Mouse (Mus musculus) urinary bladder, adult 18-20 months (tissue): ENCODE measurements at regions not wholly inside any gene's neighbourhood (a gene's known extent, or its start where the extent isn't known, plus 50 kb on each side); places are given as distances from the start of the nearest gene placed in this dataset.
A peak's percentile ranks its signal among the peaks of the same experiment; 100 is the strongest.

Source experiments
- DNase-seq, 2 experiments: peaks; one replicate each; pipeline ENCODE4 v3.0.0; 2022; ENCODE audit warnings: low spot score in 2 of 2, mixed read lengths in 2 of 2

DNA sequence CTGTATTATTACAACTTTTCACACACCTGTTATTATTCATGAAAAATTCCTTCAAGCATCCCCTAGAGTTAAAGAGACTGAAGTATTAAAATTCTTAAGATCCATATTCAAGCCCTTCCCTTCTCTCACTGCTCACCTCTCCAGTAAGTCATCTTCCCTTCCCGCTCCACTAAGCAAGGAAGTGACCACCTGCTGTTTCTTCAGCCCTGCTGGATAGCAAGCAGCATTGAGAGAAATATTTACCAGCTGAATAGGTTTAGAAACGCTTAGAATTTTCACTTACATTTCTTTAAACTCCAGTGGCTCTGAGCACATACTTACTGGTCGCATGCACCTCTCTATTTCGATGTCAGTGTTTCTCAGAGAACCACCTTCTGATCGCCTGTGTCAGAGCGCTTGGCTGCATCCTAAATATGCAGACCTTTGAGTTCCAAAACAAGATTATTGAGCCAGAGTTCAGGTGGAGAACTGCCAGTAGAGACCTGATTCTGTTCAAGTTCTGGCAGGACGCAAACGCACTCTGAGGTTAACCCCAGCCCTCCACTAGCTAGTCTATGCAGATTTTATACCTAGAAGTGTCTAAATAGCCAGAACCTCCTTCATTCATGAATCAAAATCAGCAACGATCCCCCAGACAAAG, 314.9 kb downstream of the Mllt3 start:
- peak in 1 of 2 experiments; percentile 6 for DNase-seq

DNA sequence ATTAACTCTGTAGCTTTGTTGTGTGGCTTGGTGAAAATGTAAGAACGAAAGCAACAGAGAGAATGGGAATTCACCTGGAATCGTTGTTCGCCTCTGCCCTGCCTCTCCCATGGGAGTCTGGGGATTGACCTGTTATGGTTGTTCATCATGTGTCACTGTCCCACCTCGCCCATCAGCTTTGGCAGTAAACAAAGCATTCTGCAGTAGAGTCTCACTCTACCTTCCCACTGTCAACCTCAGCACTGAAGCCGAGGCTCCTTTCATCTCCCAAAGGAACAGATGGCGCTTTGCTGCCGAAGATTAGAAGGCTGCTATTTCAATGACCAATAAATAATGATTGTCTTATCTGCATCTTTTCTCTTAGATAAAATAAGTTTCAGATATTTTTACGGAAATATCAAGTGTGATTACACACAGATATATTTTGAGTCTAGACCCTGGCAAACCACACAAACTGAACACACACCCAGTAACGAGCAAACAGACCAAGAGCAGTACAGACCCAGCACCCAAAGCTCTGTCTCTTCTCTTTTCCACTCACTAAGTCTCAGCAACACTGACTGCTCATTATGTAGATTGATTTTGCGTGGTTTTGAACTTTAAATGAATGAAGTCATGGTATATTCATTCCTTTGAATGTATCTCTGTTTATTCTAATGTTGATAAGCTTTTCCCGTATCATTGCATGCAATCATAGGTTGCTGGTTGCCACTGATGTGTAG, 317.8 kb downstream of the Mllt3 start:
- DNase-seq = no peak

DNA sequence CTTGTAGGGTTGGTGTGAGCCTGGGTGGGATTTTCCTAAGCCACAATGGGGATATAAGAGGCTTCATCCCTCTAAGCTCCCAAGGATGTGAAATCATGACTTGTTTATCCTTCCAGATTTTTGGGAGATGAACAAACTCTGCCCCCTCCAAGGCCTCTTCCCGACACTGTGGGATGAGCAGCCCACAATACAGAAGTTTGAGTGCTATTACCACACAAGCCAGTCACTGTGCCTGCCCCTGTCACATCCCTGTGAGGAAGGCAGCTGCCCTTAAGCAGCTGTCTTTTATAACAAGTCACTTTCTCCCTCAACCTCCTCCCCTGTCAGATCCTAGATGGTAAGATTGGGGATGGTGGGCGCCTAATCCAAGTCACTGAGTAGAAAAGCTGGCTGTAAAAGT, 320.5 kb downstream of the Mllt3 start:
- no peak for DNase-seq

DNA sequence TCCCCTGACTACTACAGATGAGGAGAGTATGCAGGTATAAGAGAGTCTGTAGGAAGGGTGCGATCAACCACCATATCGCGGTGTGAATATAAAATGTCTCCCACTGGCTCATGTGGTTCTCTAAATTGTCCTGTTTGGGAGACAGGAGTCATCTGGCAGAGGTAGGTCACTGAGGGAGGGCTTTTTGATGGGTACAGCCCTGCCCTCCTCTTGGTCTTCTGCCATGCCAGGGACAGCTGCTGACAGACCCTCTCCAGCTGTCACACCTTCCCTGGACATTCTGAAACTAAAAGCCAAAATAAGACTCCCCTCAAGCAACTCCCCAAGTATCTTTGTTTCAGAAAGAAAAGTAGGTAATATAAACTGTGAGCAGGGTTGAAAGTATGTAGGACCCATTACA, 320.9 kb downstream of the Mllt3 start:
- no peak for DNase-seq

DNA sequence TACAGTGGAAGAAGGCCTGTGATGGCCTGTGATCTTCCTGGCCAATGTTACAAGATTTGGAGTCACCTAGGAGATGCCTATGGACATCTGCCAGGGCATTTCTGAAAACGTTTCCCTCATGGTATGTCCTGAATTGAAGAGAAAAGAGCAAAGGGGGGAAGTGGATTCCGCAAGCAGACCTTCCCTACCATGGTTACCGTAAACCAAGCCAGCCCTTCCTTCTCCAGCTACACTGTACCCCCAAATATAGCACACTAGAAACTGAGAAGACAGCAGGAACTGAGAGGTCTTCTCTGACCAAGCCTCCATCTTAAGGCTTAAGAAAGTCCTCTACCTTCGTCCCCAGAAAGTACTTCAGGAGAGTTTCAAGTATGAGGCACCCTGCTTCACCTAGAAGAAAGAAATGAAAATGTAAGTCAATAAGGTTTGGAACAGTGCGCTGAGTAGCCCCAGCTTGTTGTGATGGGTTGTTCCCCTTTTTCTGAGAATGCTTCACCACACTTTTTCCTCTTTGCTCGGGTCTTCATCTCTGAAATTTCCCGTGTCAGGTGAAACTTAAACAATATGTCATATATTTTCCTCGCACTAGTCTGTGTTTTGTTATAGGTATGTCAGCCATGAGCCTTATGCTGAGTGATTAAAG, 321.9 kb downstream of the Mllt3 start:
- DNase-seq = no peak

DNA sequence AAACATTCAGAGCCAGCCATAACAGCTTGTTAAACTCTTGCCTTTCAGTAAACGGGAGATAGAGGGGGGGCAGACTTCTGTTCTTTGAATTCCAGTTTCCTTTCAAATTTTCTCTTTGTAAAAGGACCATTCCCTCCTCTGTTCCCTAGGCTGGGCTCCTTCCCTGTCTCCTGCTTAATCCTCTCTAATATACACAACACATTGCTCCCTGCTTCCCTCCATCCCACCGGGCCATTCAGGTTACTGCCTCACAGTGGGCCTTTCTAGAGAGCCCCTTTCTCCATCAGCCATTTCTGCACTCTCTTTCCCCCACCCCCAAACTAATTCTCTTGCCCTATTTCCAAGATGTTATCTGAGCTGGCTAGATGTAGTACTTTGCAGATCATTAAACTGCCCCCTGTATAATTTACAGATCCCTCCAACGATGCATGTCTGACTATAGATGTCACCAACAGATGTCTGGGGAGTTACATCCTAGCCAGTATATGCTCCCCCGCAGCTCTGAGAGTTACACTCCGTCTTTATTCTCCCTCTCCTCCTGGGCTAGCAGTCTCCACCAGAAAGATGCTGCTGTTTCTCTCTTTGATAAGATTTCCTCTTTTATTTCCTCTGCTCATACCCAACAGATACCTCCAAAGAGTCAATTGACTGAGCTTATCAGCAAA, 324.1 kb downstream of the Mllt3 start:
- DNase-seq = no peak

DNA sequence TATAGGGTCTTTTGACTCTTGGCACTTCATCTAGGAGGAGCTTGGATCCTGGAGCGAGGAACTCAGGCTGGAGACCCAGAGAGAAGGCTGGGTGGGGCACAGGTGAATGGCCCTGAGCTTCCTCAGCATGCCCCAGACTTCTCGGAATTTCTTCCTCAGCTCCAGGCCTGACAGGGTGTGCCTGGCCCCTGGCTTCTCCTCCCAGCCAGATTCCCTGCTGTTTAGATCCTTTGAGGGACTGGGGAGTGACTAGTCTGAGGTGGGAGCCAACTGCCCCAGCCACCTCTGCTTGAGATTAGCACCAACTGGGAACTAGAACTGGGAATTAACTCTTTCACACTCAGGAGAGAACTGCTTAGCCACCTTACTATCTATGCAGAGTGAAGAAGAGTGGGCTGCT, 325.8 kb downstream of the Mllt3 start:
- DNase-seq = no peak

DNA sequence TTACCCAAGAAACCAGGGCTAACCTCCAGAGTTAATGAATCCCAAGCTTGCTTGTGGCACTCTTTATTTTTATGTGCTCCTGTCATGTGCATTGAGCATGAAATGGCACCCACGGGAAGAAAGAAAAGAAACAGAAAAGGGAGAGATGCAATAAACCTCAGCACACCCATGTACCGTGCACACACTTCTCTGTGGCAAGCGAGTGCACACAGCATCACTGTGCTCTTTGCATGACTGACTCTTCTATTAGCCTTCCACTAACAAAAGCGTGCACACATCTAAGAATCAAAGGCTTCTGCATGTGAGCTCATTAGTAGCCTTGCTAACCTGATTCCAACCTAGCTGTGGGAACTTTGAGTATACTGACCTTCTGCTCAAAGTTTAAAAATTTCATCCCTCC, 330.3 kb downstream of the Mllt3 start:
- DNase-seq = no peak

DNA sequence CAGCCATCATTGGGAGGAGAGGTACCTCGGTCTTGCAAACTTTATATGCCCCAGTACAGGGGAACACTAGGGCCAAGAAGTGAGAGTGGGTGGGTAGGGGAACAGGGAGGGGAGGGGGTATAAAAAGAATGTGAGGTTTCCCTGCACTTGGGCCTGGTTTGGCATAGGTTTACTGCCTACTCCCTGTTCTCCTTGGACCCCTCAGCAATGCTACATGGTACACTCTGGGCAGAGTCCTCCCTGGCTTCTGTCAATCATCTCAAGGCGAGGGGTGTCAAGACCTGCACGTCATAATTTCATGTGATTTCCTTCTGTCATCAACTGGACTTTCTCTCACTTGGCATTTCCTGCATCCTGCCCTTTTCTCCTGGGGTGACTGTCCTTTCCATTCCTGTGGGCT, 330.9 kb downstream of the Mllt3 start:
- no peak for DNase-seq

DNA sequence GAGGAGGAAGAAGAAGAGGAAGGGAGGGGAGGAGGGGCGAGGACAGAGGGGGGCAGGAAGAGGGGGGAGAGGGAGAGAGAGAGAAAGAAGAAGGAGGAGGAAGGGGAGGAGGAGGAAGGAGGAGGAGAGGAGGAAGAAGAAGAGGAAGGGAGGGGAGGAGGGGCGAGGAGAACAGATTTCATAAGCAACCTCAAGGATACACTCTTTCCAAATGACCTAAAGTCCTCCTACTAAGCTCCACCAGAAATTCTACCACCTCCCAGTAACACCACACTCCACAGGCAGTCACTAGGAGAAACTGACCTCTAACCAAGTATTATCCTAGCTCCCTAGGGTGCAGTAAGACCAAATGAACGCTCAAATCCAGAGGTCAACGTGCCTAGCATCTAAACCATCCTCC, 332.1 kb downstream of the Mllt3 start:
- DNase-seq = no peak

DNA sequence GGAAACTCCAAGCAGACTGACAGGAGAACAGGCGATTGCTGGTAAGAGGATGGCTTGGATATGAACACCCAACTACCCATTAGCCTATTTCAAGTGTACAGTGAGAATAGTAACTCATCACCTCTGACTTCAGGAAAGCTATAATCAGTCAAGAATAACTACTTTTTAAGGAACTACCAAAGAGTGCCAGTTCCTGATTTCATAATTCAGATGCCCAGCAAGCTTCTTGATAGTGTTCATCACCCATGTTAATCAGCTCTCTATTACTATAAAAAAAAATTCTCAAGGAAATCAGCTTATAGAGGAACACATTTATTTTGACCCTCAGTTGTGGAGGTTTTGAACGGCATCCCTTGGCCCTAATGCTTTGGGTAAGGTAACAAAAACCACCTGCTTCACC, 332.7 kb downstream of the Mllt3 start:
- no peak for DNase-seq

DNA sequence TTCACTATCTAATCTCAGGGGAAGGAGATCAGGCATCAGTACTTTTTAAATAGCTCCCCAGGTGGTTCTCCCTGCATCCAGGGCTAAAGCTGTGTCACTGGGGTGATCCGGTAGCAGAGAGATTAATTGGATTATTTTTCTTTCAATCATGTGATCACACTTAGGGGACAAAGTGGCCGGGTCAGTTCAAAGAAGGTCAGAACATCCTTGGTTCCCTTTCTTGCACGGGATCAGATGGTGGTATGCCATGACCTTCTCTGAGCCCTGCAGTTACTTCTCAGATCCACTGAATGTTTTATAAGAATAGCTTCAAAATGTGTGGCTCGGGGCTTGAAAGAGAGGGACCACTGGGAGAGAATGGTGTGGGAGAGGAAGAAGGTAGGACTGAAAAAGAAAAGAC, 333.6 kb downstream of the Mllt3 start:
- no peak for DNase-seq

DNA sequence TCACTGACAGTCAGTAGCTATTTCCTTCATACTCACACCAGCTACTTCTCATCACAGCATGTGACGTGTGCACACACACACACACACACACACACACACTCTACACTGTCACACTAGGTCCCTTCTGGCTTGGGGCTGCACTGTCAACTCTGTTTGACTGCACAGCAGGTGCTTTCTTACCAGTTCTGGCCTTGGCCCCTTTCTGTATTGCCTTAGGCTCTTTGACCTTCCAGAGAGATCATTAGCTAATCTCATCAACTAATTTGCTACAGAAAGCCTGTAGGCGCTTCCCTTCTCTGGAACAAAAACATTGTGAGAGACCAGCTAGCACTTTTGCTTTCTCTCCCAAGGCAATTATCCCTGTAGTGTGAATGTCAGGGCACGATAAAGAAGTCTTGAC, 334.4 kb downstream of the Mllt3 start:
- DNase-seq = no peak

DNA sequence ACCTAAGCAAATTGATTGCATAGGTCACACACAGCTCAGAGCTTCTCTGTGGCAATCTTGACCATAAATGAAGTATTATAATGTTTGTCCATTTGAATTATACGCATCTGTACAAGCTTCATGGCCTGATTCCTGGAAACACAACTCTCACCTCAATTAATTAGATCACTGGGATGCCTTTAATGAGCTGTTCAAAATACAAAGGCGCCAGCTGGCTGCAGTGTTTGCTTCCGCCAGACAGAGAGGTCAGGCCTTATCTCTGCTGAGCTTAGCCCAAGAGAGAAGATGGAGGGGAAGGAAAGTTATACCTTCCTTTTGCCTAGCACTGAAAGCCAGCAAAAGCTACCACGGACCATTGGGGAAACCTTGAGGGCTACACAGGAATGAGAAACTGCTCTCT, 336.2 kb downstream of the Mllt3 start:
- no peak for DNase-seq

DNA sequence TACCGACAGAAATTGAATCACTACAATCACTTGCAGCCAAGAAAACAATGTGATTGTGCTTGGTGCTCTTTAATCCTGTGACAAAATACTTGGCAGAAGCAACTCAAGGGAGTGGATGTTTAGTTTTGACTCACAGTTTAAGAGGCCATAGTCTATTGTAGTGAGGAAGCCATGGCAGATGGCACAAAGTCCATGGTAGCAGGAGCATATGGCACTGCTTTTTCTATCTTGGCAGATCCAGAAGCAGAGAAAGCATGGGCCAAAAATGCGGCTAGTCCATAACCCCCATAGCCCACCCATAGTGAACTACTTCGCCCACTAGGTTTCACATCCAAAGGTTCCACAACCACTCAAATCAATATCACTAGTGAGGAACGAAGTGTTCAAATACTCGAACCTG, 337.4 kb downstream of the Mllt3 start:
- DNase-seq = no peak

DNA sequence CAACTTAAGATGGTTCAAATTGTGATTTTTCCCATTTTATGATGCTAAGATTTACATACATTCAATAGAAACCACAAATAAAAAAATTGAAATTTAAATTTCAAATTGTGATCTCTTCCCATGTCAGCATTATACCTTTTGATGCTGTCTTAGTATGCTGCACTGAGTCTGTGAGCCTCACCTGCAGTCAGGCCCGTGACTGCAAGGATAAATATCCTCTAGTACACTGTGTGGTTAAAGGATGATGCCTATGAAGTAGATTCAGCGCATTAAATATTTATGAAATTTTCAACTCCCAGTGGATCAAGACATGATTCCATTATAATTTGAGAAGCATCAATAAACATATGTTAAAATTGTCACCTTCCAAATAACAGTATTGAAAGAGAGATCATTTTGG, 340.4 kb downstream of the Mllt3 start:
- no peak for DNase-seq

DNA sequence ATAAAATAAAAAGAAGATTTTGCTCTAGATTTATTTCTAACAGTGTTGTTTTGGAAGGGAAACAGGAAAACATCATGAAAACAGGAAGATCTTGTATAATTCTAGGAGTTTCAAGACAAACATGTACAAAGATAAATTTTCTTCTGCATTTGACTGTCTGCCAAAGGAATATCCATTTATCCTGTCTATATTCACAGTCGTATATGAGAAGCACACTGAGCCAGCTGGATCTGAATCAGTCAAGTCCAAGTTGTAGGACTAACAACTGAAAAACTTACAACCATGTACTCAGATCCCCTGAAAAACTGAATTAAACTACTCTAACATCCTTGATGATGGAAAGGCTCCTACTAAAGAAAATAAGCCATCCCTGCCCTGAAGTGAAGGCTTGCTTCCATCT, 348.2 kb downstream of the Mllt3 start:
- no peak for DNase-seq

DNA sequence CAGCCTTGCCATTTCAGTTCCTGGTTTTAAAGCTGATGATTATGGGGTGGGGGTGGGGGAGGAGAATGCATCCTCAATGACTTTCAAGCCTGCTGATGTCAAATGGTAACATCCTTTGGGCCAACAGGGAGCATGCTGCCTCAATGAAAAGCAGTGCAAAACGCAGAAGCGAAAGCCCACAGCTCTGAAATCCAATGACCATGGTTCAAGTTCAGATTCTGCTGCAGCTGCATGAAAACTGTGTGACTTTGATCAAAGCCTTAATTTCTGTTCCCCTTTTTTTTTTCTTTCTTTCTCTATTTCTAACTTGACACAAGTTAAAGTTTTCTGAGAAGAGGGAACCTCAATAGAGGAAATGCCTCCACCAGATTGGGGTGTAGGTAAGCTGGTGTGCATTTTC, 350.4 kb downstream of the Mllt3 start:
- no peak for DNase-seq

DNA sequence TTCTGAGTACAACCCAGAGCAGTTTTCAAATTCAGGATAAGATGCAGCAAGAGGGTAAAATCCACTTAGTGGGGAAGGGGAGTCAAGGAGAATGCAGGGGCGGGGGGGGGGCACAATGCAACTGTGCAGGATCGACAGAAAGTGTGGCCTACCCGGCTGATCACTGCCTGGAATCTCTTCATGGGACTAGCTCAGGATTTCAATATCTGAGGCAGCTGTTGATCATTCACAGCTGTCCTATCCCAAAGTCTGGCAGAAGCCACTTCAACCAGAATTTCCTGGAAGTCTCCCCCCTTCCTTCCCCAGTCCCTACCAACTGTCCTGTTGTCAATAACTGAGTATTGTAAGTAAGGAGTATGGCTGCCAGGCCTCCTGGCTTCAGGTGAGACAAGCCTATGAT, 362.1 kb downstream of the Mllt3 start:
- no peak for DNase-seq

DNA sequence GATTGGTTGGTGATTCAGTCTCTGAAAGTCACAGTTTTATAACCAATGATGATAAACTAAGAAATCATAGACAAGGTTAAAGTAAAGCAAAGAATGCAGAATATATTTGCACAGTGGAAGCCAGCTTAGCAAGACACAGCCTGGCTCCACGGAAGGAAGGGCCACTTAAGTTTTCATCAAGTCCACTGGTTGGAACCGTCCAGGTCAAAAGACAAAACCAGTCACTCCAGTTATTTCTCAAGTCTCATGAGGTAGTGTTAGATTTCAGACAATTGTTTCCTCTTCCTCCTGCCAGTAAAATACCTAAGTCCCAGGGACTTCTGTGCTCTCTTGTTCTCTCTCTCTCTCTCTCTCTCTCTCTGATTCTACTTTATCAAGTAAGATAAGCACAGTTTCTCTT, 363.0 kb downstream of the Mllt3 start:
- no peak for DNase-seq

DNA sequence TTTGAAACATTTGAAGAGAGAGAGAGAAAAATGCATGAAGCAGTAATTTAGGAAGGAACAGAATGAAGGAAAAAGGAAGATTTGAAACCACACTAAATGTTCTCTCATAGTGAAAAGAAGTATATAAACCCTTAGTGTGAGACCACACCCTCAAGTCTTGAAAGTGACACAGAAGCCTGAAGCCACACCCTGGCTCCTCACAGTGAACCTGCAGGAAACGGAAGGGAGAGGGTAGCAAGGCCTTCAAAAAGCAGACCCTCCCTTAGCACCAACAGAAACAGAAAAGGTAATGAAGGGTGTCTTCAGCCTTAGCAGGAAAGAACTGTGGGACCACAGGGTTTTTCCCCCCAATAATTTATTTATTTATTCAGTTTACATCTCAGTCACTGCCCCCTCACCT, 363.7 kb downstream of the Mllt3 start:
- no peak for DNase-seq

DNA sequence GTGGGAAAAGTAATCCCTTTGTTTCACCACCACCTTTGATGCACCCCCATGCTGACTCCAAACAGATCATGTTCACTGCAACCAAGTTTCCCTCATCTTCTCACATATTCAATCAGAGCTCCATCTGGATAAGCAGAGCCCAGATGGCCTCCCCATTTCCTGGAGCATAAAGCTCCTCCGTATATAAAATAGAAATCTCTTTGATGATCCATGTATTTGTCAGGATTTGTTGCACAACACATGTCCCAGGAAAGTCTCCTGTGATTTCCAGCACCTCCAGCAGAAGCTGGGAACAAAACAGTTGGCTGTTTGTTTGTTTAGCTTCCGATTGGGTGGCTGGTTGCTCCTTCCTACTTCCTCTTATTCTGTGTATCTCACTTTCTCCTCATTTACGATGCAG, 364.9 kb downstream of the Mllt3 start:
- DNase-seq = no peak
